Comparison of ENCODE assay signal across 15 mouse cellular contexts in the genomic region with DNA sequence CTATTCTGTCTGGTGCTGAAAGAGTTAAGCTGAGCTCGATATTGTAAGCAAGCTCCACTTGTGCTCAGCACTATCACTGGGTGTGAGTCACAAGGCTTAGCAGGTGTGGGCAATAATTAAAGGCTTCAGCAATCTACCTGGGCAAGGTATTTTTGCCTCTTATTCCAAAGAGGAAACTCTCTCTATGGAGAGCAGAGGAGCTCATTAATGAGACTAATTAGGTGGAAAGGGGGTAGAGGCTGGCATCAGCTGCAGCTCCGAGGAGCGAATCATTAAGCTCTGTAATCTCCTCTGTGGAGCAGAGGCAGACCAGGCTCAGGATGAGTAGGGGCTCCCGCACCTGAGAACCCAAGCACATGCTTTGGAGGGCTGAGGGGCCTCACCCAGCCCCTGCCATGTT.
A peak's percentile ranks its signal among the peaks of the same experiment; 100 is the strongest.
DNase-seq lines count a peak whose midpoint lies in the region; ATAC-seq lines count a peak whose summit lies in the region.
"Had no signal": no experiment of that assay in that cellular context is flagged by ENCODE, and none has a peak within 500 bp of the region (broad histone marks: within the 10 kb centered on the region; RNA-seq: fewer than 3 reads in every experiment).

No protein-coding gene starts in this region.

- peak; percentile 59 for DNase-seq in embryonic facial prominence, embryonic 14.5 days (ENCODE audit: low spot score)
- DNase-seq in forebrain, embryonic 14.5 days (ENCODE audit: low spot score): peak; percentile 57
- no peak for DNase-seq in thymus, adult 18-20 months
- no peak for DNase-seq in gastrocnemius, postnatal 36 days
- no peak for DNase-seq in adrenal gland, postnatal 14 days
- DNase-seq: adrenal gland, postnatal 36 days; cerebellum, postnatal 36 days; heart, adult 2 months; kidney, adult 18-20 months; liver; lung, adult 2 months; right cerebral cortex, adult 18-20 months had no signal

- peak; percentile 89 for ATAC-seq in embryonic facial prominence, embryonic 14.5 days (ENCODE audit: low read depth)
- peak; percentile 62 for ATAC-seq in forebrain, embryonic 14.5 days
- peak; percentile 68 for ATAC-seq in intestine, embryonic 15.5 days
- peak; percentile 49; the same call in 1 of the 2 replicates for ATAC-seq in neural tube, embryonic 15.5 days (ENCODE audit: low FRiP score)
- ATAC-seq: CD4-positive, CD25-positive, alpha-beta regulatory T cell, adult 4 months had no signal

- no peaks in the 10 kb centered on the region for H3K27me3 ChIP-seq in embryonic facial prominence, embryonic 14.5 days (replicated peaks; ENCODE audit: control insufficient read depth, insufficient read depth, low read length)
- H3K27me3 ChIP-seq in forebrain, embryonic 14.5 days (replicated peaks; ENCODE audit: control insufficient read depth, insufficient read depth, low read length): no peaks in the 10 kb centered on the region
- H3K27me3 ChIP-seq in intestine, embryonic 15.5 days (replicated peaks): no peaks in the 10 kb centered on the region
- H3K27me3 ChIP-seq in neural tube, embryonic 15.5 days (replicated peaks): no peaks in the 10 kb centered on the region

- no peak overlapping the region for H3K27ac ChIP-seq in embryonic facial prominence, embryonic 14.5 days (replicated peaks; ENCODE audit: low read depth, low read length)
- H3K27ac ChIP-seq in forebrain, embryonic 14.5 days (ENCODE audit: low read depth, low read length): no peak overlapping the region; the same call in 1 of the 2 replicates
- H3K27ac ChIP-seq in intestine, embryonic 15.5 days: no peak overlapping the region
- H3K27ac ChIP-seq in neural tube, embryonic 15.5 days (replicated peaks): no peak overlapping the region
- H3K27ac ChIP-seq: heart, adult 2 months had no signal

- H3K9ac ChIP-seq in embryonic facial prominence, embryonic 14.5 days (ENCODE audit: low read depth, low read length): no peak overlapping the region
- no peak overlapping the region for H3K9ac ChIP-seq in forebrain, embryonic 14.5 days (ENCODE audit: low read length)
- no peak overlapping the region for H3K9ac ChIP-seq in intestine, embryonic 15.5 days
- H3K9ac ChIP-seq in neural tube, embryonic 15.5 days (replicated peaks): no peak overlapping the region

- no peak overlapping the region for H3K4me2 ChIP-seq in embryonic facial prominence, embryonic 14.5 days (ENCODE audit: low read depth, low read length)
- H3K4me2 ChIP-seq in forebrain, embryonic 14.5 days (ENCODE audit: low read length): no peak overlapping the region
- no peak overlapping the region for H3K4me2 ChIP-seq in intestine, embryonic 15.5 days (replicated peaks)
- peak overlapping the region; percentile 10; the same call in 1 of the 2 replicates for H3K4me2 ChIP-seq in neural tube, embryonic 15.5 days

- H3K4me1 ChIP-seq in embryonic facial prominence, embryonic 14.5 days (ENCODE audit: control insufficient read depth, insufficient read depth, low read length): no peaks in the 10 kb centered on the region; the same call in 1 of the 2 replicates
- H3K4me1 ChIP-seq in forebrain, embryonic 14.5 days (ENCODE audit: control insufficient read depth, insufficient read depth, low read length): peaks cover 9% of the 10 kb centered on the region; the same call in 1 of the 2 replicates
- H3K4me1 ChIP-seq in intestine, embryonic 15.5 days (replicated peaks): 0 out of 2 replicates have a peak, but pooled peaks cover 10% of the 10 kb centered on the region
- H3K4me1 ChIP-seq in neural tube, embryonic 15.5 days: peaks cover 16% of the 10 kb centered on the region

- H3K9me3 ChIP-seq in embryonic facial prominence, embryonic 14.5 days (ENCODE audit: control insufficient read depth, low read length): no peaks in the 10 kb centered on the region
- H3K9me3 ChIP-seq in forebrain, embryonic 14.5 days (replicated peaks; ENCODE audit: control insufficient read depth, low read length): no peaks in the 10 kb centered on the region
- H3K9me3 ChIP-seq in intestine, embryonic 15.5 days: no peaks in the 10 kb centered on the region
- H3K9me3 ChIP-seq in neural tube, embryonic 15.5 days (replicated peaks): no peaks in the 10 kb centered on the region

- no peaks in the 10 kb centered on the region for H3K36me3 ChIP-seq in embryonic facial prominence, embryonic 14.5 days (ENCODE audit: control insufficient read depth, insufficient read depth, low read length)
- H3K36me3 ChIP-seq in forebrain, embryonic 14.5 days (ENCODE audit: control insufficient read depth, insufficient read depth, low read length): no peaks in the 10 kb centered on the region
- no peaks in the 10 kb centered on the region for H3K36me3 ChIP-seq in intestine, embryonic 15.5 days
- no peaks in the 10 kb centered on the region for H3K36me3 ChIP-seq in neural tube, embryonic 15.5 days

- intact Hi-C loops in gastrocnemius, postnatal 36 days (cut with DNase I): no loop called here

- WGBS in embryonic facial prominence, embryonic 14.5 days: 37% methylated on average over 4 of the region's 4 CpGs
- 5% methylated on average over 4 of the region's 4 CpGs for WGBS in forebrain, embryonic 14.5 days
- WGBS in intestine, embryonic 15.5 days: 41% methylated on average over 3 of the region's 4 CpGs
- WGBS in neural tube, embryonic 15.5 days: 27% methylated on average over 4 of the region's 4 CpGs

- no peak overlapping the region for H3K4me3 ChIP-seq in embryonic facial prominence, embryonic 14.5 days (ENCODE audit: low read depth, low read length)
- no peak overlapping the region for H3K4me3 ChIP-seq in forebrain, embryonic 14.5 days (ENCODE audit: low read depth, low read length)
- H3K4me3 ChIP-seq in intestine, embryonic 15.5 days (replicated peaks): no peak overlapping the region
- no peak overlapping the region for H3K4me3 ChIP-seq in neural tube, embryonic 15.5 days (replicated peaks)
- H3K4me3 ChIP-seq: heart, adult 2 months had no signal

Comparison
In these comparisons a context has a peak if more than half of its experiments do, and no peak if none do; other contexts are left out.
1. DNase-seq: peak in embryonic facial prominence, embryonic 14.5 days (single experiment) and forebrain, embryonic 14.5 days (single experiment); none in thymus, adult 18-20 months (0 of 2), gastrocnemius, postnatal 36 days (0 of 2) and adrenal gland, postnatal 14 days (single experiment).
2. Peak in every context shown above with its lines, with median percentiles within 50 percentile points of each other: ATAC-seq.